Mouse (Mus musculus) ES-Bruce4 (cell line): Measurements from ENCODE around the gene Qtrt2. TPM values are rescaled to one million over a fixed set of nuclear protein-coding genes. Genes with fewer than 3 reads are reported as not detected.

Source experiments
- H3K27ac ChIP-seq: 2 replicates; pipeline ENCODE4 v1.5.1; 2012; ENCODE audit warnings: low read length, inconsistent platforms; ENCODE audit not compliant: insufficient read depth
- H3K27me3 ChIP-seq: 2 replicates; pipeline ENCODE4 v1.6.1; 2012; ENCODE audit warnings: mild to moderate bottlenecking, low read length, inconsistent platforms; ENCODE audit not compliant: control insufficient read depth, poor library complexity, insufficient read depth, severe bottlenecking
- H3K36me3 ChIP-seq: 2 replicates; pipeline ENCODE4 v1.6.1; 2012; ENCODE audit warnings: inconsistent platforms, mild to moderate bottlenecking, low read length, moderate library complexity; ENCODE audit not compliant: control insufficient read depth, poor library complexity, insufficient read depth, severe bottlenecking
- H3K4me1 ChIP-seq: one replicate; pipeline ENCODE4 v1.8.1; 2011; ENCODE audit warnings: low read length; ENCODE audit not compliant: control insufficient read depth, insufficient read depth
- H3K4me3 ChIP-seq: 2 replicates; pipeline ENCODE4 v1.5.1; 2011; ENCODE audit warnings: low read depth, mild to moderate bottlenecking, low read length
- H3K9ac ChIP-seq: 2 replicates; pipeline ENCODE4 v1.6.1; 2012; ENCODE audit warnings: low read depth, mild to moderate bottlenecking, inconsistent platforms; ENCODE audit not compliant: poor library complexity, severe bottlenecking
- H3K9me3 ChIP-seq: replicated peaks from 2 replicates; pipeline ENCODE4 v1.6.1; 2012; ENCODE audit warnings: mild to moderate bottlenecking, low read length, inconsistent platforms; ENCODE audit not compliant: control insufficient read depth, poor library complexity, insufficient read depth, severe bottlenecking
- CTCF ChIP-seq: IDR thresholded peaks from one replicate; pipeline ENCODE4 v1.8.1; 2011; ENCODE audit warnings: low read depth, low read length
- EP300 ChIP-seq: IDR thresholded peaks from 2 replicates; pipeline ENCODE4 v1.6.1; 2011; ENCODE audit warnings: low read depth, low read length; ENCODE audit not compliant: insufficient read depth
- POLR2A ChIP-seq: IDR thresholded peaks from one replicate; pipeline ENCODE4 v1.8.1; 2011; ENCODE audit warnings: low read length; ENCODE audit not compliant: insufficient read depth
- polyA plus RNA-seq: library from polyadenylated mRNA; stranded (reverse); fragments of >200 nt; gene quantifications from 2 replicates; pipeline ENCODE4 v1.2.4, GENCODE M21; 2011; ENCODE audit warnings: low read depth; ENCODE audit not compliant: missing spikeins, insufficient read depth, insufficient read length

Qtrt2 gene
- polyA plus RNA-seq, 1 experiment = 45.3 TPM

GRCm38 (mm10) chr16:43951591-43951990 lies 25.0 kb upstream of the Qtrt2 start:
- Histone ChIP-seq H3K9ac (no peak overlapping the region), H3K4me3 (no peak overlapping the region), H3K9me3 (no peaks in the 10 kb centered on the region), H3K36me3 (no peaks in the 10 kb centered on the region), H3K4me1 (peaks cover 2% of the 10 kb centered on the region), H3K27ac (no peak overlapping the region), H3K27me3 (no peaks in the 10 kb centered on the region)
- TF ChIP-seq EP300 (no peak), POLR2A (no peak), CTCF (no peak)

- Histone ChIP-seq H3K9ac (no peak overlapping the region), H3K36me3 (no peaks in the 10 kb centered on the region), H3K4me3 (no peak overlapping the region), H3K9me3 (no peaks in the 10 kb centered on the region), H3K27me3 (no peaks in the 10 kb centered on the region), H3K4me1 (no peaks in the 10 kb centered on the region), H3K27ac (no peak overlapping the region)
- no peak for TF ChIP-seq EP300
Observed at GRCm38 (mm10) chr16:43945869-43946268, 19.3 kb upstream of the Qtrt2 start.

- Histone ChIP-seq H3K36me3 (no peaks in the 10 kb centered on the region), H3K4me3 (no peak overlapping the region), H3K4me1 (no peaks in the 10 kb centered on the region), H3K27me3 (no peaks in the 10 kb centered on the region), H3K9ac (no peak overlapping the region), H3K27ac (no peak overlapping the region), H3K9me3 (no peaks in the 10 kb centered on the region)
- TF ChIP-seq EP300 = no peak
- no peak for TF ChIP-seq POLR2A
- TF ChIP-seq CTCF = no peak
Observed at GRCm38 (mm10) chr16:43945351-43945750, 18.7 kb upstream of the Qtrt2 start.

- Histone ChIP-seq H3K4me1 (no peaks in the 10 kb centered on the region), H3K27me3 (no peaks in the 10 kb centered on the region), H3K4me3 (no peak overlapping the region), H3K9ac (no peak overlapping the region), H3K9me3 (no peaks in the 10 kb centered on the region), H3K36me3 (no peaks in the 10 kb centered on the region), H3K27ac (no peak overlapping the region)
- TF ChIP-seq CTCF (no peak), POLR2A (no peak), EP300 (no peak)
Observed at GRCm38 (mm10) chr16:43940846-43941245, 14.2 kb upstream of the Qtrt2 start.

GRCm38 (mm10) chr16:43935892-43936291 lies 9.3 kb upstream of the Qtrt2 start:
- H3K36me3 ChIP-seq = no peaks in the 10 kb centered on the region
- TF ChIP-seq POLR2A (no peak), CTCF (no peak), EP300 (no peak)
- no peaks in the 10 kb centered on the region for H3K27me3 ChIP-seq
- H3K9me3 ChIP-seq = no peaks in the 10 kb centered on the region
- no peak overlapping the region for H3K27ac ChIP-seq
- H3K9ac ChIP-seq = no peak overlapping the region
- H3K4me3 ChIP-seq = no peak overlapping the region
- H3K4me1 ChIP-seq = no peaks in the 10 kb centered on the region

GRCm38 (mm10) chr16:43935367-43935766 lies 8.8 kb upstream of the Qtrt2 start:
- no peak overlapping the region for H3K27ac ChIP-seq
- TF ChIP-seq POLR2A (no peak), CTCF (no peak), EP300 (no peak)
- H3K36me3 ChIP-seq = no peaks in the 10 kb centered on the region
- no peaks in the 10 kb centered on the region for H3K9me3 ChIP-seq
- no peak overlapping the region for H3K9ac ChIP-seq
- no peaks in the 10 kb centered on the region for H3K4me1 ChIP-seq
- no peaks in the 10 kb centered on the region for H3K27me3 ChIP-seq
- no peak overlapping the region for H3K4me3 ChIP-seq

- Histone ChIP-seq H3K9ac (no peak overlapping the region), H3K4me3 (no peak overlapping the region), H3K27ac (no peak overlapping the region), H3K27me3 (no peaks in the 10 kb centered on the region), H3K9me3 (no peaks in the 10 kb centered on the region), H3K4me1 (no peaks in the 10 kb centered on the region), H3K36me3 (no peaks in the 10 kb centered on the region)
- TF ChIP-seq CTCF = no peak
Observed at GRCm38 (mm10) chr16:43934856-43935255, 8.2 kb upstream of the Qtrt2 start.
